Mouse (Mus musculus): ENCODE results near the gene Ndrg3. TPM values are rescaled to one million over a fixed set of nuclear protein-coding genes. Genes with fewer than 3 reads are reported as not detected.
"Not testable (repeated sequence)": the region's sequence is repeated elsewhere in the genome, so short reads cannot be mapped to it uniquely, and the experiment has no call there.

Ndrg3 gene
- polyA plus RNA-seq, 1 experiment from 2014 or later = 58.7 TPM

GRCm38 (mm10) chr2:156913191-156913590 is 78.7 kb downstream of the Ndrg3 start:
- no peak overlapping the region for H3K27ac ChIP-seq
- H3K9me3 ChIP-seq (replicated peaks) = no peaks in the 10 kb centered on the region
- ATAC-seq (ENCODE audit: low FRiP score) = no peak

GRCm38 (mm10) chr2:156905931-156906330 is 85.9 kb downstream of the Ndrg3 start:
- not testable (repeated sequence) for H3K36me3 ChIP-seq; H3K9ac ChIP-seq; H3K27me3 ChIP-seq; H3K4me3 ChIP-seq; ATAC-seq (ENCODE audit: low FRiP score); H3K4me2 ChIP-seq (replicated peaks); H3K9me3 ChIP-seq (replicated peaks); H3K27ac ChIP-seq; H3K4me1 ChIP-seq
- 50% methylated on average over 4 of the region's 4 CpGs for WGBS

More at GRCm38 (mm10) chr2:156913191-156913590, 78.7 kb downstream of the Ndrg3 start:
- H3K4me2 ChIP-seq (replicated peaks) = no peak overlapping the region
- H3K36me3 ChIP-seq = no peaks in the 10 kb centered on the region
- WGBS = 78% methylated on average over 5 of the region's 5 CpGs
- no peak overlapping the region for H3K9ac ChIP-seq
- no peaks in the 10 kb centered on the region for H3K4me1 ChIP-seq
- no peak overlapping the region for H3K4me3 ChIP-seq
- no peaks in the 10 kb centered on the region for H3K27me3 ChIP-seq

- Histone ChIP-seq H3K9ac (no peak overlapping the region), H3K27me3 (no peaks in the 10 kb centered on the region), H3K4me1 (no peaks in the 10 kb centered on the region), H3K4me2 (replicated peaks) (no peak overlapping the region), H3K27ac (no peak overlapping the region), H3K4me3 (no peak overlapping the region), H3K9me3 (replicated peaks) (no peaks in the 10 kb centered on the region), H3K36me3 (no peaks in the 10 kb centered on the region)
- no peak for ATAC-seq (ENCODE audit: low FRiP score)
- WGBS = 26% methylated on average over 6 of the region's 6 CpGs
Measured at GRCm38 (mm10) chr2:156904976-156905717, 86.7 kb downstream of the Ndrg3 start.

- ATAC-seq (ENCODE audit: low FRiP score) = no peak
- Histone ChIP-seq H3K4me3 (no peak overlapping the region), H3K4me1 (no peaks in the 10 kb centered on the region), H3K9me3 (replicated peaks) (no peaks in the 10 kb centered on the region), H3K9ac (no peak overlapping the region), H3K4me2 (replicated peaks) (no peak overlapping the region), H3K36me3 (no peaks in the 10 kb centered on the region), H3K27me3 (no peaks in the 10 kb centered on the region), H3K27ac (no peak overlapping the region)
- WGBS = 26% methylated on average over 2 of the region's 2 CpGs
Measured at GRCm38 (mm10) chr2:156903367-156903766, 88.5 kb downstream of the Ndrg3 start.

- not testable (repeated sequence) for ATAC-seq (ENCODE audit: low FRiP score); H3K4me3 ChIP-seq; H3K9ac ChIP-seq; H3K4me2 ChIP-seq (replicated peaks); H3K27me3 ChIP-seq; H3K27ac ChIP-seq; H3K9me3 ChIP-seq (replicated peaks); H3K4me1 ChIP-seq; H3K36me3 ChIP-seq
- WGBS = 78% methylated on average over 4 of the region's 4 CpGs
Measured at GRCm38 (mm10) chr2:156902411-156902810, 89.4 kb downstream of the Ndrg3 start.

GRCm38 (mm10) chr2:156901883-156902282 is 90.0 kb downstream of the Ndrg3 start:
- Histone ChIP-seq H3K9ac (no peak overlapping the region), H3K4me2 (replicated peaks) (no peak overlapping the region), H3K27me3 (no peaks in the 10 kb centered on the region), H3K36me3 (no peaks in the 10 kb centered on the region), H3K9me3 (replicated peaks) (no peaks in the 10 kb centered on the region), H3K27ac (no peak overlapping the region), H3K4me1 (no peaks in the 10 kb centered on the region), H3K4me3 (no peak overlapping the region)
- 79% methylated on average over 6 of the region's 6 CpGs for WGBS
- no peak for ATAC-seq (ENCODE audit: low FRiP score)

GRCm38 (mm10) chr2:156901344-156901743 is 90.5 kb downstream of the Ndrg3 start:
- 73% methylated on average over 2 of the region's 2 CpGs for WGBS
- H3K36me3 ChIP-seq = no peaks in the 10 kb centered on the region
- H3K27me3 ChIP-seq = no peaks in the 10 kb centered on the region
- H3K4me1 ChIP-seq = no peaks in the 10 kb centered on the region
- no peaks in the 10 kb centered on the region for H3K9me3 ChIP-seq (replicated peaks)
- H3K9ac ChIP-seq = no peak overlapping the region
- ATAC-seq (ENCODE audit: low FRiP score) = no peak
- H3K4me3 ChIP-seq = no peak overlapping the region
- no peak overlapping the region for H3K27ac ChIP-seq
- H3K4me2 ChIP-seq (replicated peaks) = no peak overlapping the region

- Histone ChIP-seq H3K36me3 (no peaks in the 10 kb centered on the region), H3K4me3 (no peak overlapping the region), H3K9ac (no peak overlapping the region), H3K4me2 (replicated peaks) (no peak overlapping the region), H3K27me3 (no peaks in the 10 kb centered on the region), H3K27ac (no peak overlapping the region), H3K9me3 (replicated peaks) (no peaks in the 10 kb centered on the region), H3K4me1 (no peaks in the 10 kb centered on the region)
- 78% methylated on average over 4 of the region's 4 CpGs for WGBS
- no peak for ATAC-seq (ENCODE audit: low FRiP score)
Measured at GRCm38 (mm10) chr2:156899184-156899583, 92.7 kb downstream of the Ndrg3 start.

- H3K27me3 ChIP-seq = no peaks in the 10 kb centered on the region
- WGBS = 70% methylated on average over 4 of the region's 4 CpGs
- H3K4me2 ChIP-seq (replicated peaks) = no peak overlapping the region
- no peaks in the 10 kb centered on the region for H3K4me1 ChIP-seq
- H3K36me3 ChIP-seq = no peaks in the 10 kb centered on the region
- no peak overlapping the region for H3K9ac ChIP-seq
- no peak for ATAC-seq (ENCODE audit: low FRiP score)
- H3K27ac ChIP-seq = no peak overlapping the region
- no peaks in the 10 kb centered on the region for H3K9me3 ChIP-seq (replicated peaks)
- H3K4me3 ChIP-seq = no peak overlapping the region
Measured at GRCm38 (mm10) chr2:156898374-156898773, 93.5 kb downstream of the Ndrg3 start.

GRCm38 (mm10) chr2:156897034-156897433 is 94.8 kb downstream of the Ndrg3 start:
- no peaks in the 10 kb centered on the region for H3K36me3 ChIP-seq
- H3K9ac ChIP-seq = no peak overlapping the region
- ATAC-seq (ENCODE audit: low FRiP score) = no peak
- peaks cover 6% of the 10 kb centered on the region for H3K4me1 ChIP-seq
- H3K4me2 ChIP-seq (replicated peaks) = no peak overlapping the region
- H3K9me3 ChIP-seq (replicated peaks) = no peaks in the 10 kb centered on the region
- H3K4me3 ChIP-seq = no peak overlapping the region
- H3K27ac ChIP-seq = no peak overlapping the region
- no peaks in the 10 kb centered on the region for H3K27me3 ChIP-seq
- 88% methylated on average over 9 of the region's 9 CpGs for WGBS

- Histone ChIP-seq H3K36me3 (no peaks in the 10 kb centered on the region), H3K27ac (no peak overlapping the region), H3K9me3 (replicated peaks) (no peaks in the 10 kb centered on the region), H3K4me2 (replicated peaks) (no peak overlapping the region), H3K4me3 (no peak overlapping the region), H3K4me1 (peaks cover 8% of the 10 kb centered on the region), H3K9ac (no peak overlapping the region), H3K27me3 (no peaks in the 10 kb centered on the region)
- no peak for ATAC-seq (ENCODE audit: low FRiP score)
- 75% methylated on average over 9 of the region's 9 CpGs for WGBS
Measured at GRCm38 (mm10) chr2:156896384-156896914, 95.4 kb downstream of the Ndrg3 start.

GRCm38 (mm10) chr2:156894496-156895265 is 97.2 kb downstream of the Ndrg3 start:
- H3K4me3 ChIP-seq = no peak overlapping the region
- H3K4me2 ChIP-seq (replicated peaks) = no peak overlapping the region
- H3K27me3 ChIP-seq = no peaks in the 10 kb centered on the region
- H3K36me3 ChIP-seq = no peaks in the 10 kb centered on the region
- H3K9ac ChIP-seq = no peak overlapping the region
- peaks cover 8% of the 10 kb centered on the region for H3K4me1 ChIP-seq
- H3K9me3 ChIP-seq (replicated peaks) = no peaks in the 10 kb centered on the region
- WGBS = 88% methylated on average over 15 of the region's 15 CpGs
- ATAC-seq (ENCODE audit: low FRiP score) = no peak
- no peak overlapping the region for H3K27ac ChIP-seq
